Mouse (Mus musculus) retina, embryonic 14.5 days (tissue): Measurements from ENCODE around the gene Armcx6.
"Not testable (repeated sequence)": the region's sequence is repeated elsewhere in the genome, so short reads cannot be mapped to it uniquely, and the experiment has no call there.

Source experiments
- DNase-seq: peaks from one replicate; pipeline ENCODE4 v3.0.0-alpha.2; 2015; ENCODE audit warnings: low spot score

Gene Armcx6

DNA sequence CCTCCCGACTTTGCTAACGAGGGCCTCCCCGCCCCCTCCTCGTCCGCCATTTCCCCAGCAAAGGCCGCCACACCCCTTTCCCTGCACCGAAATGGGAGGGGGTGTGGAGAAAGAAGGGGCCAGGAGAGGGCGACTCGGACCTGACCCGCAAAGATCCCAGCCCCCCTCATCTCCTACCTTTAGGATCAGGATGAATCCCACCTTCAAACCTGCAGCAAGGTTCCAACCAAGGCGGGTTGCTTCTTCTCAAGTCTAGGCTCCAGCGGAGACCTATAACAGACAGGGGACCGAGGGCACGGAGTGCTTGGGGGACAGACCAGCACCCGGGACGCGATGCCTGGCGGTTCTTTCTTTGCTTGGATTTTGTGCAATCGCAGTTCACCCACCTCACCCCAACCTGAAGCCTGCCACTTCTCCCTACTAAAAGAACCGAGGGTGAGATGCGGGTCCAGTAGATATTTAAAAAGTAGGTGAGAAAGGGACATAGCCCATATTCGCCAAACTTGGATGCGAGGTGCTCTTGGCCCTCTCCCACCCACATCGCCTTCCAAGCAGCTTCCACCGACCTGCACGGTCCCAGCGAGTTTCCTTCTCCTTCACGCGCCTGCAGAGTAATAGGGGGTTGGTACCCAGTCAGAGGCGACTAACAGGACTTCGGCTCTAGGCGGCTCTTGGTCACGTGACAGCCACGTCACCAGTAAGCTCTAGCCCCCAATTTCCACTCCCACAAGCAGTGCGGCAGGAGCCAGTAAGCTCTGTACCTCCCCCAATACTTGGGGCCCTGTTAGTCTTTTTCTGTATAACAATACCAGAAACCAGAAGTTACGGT lies at the start of gene Armcx6:
Gene Armcx6 (minus strand): TSS at position 654 of the 829 bp plus-strand sequence.
- DNase-seq, result peak; percentile 78

GRCm38 (mm10) chrX:134787728-134788127 lies 36.5 kb upstream of the Armcx6 start:
- DNase-seq, result no peak

DNA sequence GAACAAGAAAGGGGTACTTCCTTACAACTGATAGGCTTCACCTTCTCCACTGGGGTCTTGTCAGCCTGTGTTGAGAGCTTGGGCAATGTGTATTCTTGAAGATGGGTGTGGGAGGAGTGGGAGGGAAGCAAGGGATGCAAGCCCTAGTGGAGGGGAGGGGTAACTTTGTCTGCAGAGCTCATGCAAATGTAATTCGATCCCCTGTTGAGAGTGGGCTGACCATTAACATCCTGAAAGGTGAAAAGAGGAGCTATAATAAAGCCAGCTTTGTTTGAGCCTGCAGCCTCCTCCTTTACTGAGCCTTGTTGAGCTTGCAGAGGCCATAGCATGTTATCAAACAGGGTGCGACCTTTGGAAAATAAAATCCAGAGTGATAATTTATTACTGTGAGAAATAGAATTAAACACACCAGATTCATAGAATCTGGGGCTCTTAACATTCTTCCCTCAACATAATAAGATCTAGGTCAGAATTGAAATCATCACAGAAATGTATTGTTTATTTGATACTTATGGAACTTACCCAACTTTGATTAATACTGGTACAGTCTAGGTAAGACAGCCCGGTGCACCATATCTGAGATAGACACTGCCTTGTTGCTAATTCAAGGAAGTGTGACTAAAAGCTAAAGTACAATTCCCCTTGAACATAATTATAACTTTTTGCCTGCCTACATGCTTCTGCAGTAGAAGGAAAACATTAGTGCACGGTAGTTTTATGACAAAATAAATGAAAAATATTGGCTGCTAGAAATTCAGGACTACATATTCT lies 12.4 kb upstream of the Armcx6 start:
- DNase-seq, result not testable (repeated sequence)

- peak; percentile 15 for DNase-seq
Measured at GRCm38 (mm10) chrX:134757293-134757995, 6.2 kb upstream of the Armcx6 start.

GRCm38 (mm10) chrX:134756434-134757292 lies 5.4 kb upstream of the Armcx6 start, which contains the start of gene Armcx3:
Armcx3 (plus strand) TSS chrX:134756595.
- peak; percentile 73 for DNase-seq

GRCm38 (mm10) chrX:134752584-134752983 lies 1.4 kb upstream of the Armcx6 start:
- no peak for DNase-seq

- DNase-seq, result no peak
Measured at GRCm38 (mm10) chrX:134751910-134752309, 693 bp upstream of the Armcx6 start.

DNA sequence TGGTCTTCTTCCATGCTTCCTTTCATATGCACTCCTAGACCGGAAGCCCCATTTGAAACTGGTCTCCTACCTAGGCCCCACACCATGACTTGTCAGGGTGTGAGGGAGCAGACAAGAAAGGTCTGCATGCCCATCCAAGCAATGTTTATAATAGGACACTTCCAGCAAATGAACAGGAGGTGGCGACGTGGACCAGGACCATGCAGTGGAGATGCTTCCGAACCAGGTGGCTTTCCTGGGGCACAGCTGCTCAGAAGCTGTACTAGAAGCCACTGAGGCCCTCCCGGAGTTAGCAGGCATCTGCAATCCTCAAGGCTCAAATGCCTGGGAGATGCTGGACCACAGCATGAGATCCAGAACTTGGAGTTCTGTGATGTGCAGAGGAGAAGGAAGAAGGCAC lies 4.8 kb downstream of the Armcx6 start:
- DNase-seq, result peak; percentile 70

DNA sequence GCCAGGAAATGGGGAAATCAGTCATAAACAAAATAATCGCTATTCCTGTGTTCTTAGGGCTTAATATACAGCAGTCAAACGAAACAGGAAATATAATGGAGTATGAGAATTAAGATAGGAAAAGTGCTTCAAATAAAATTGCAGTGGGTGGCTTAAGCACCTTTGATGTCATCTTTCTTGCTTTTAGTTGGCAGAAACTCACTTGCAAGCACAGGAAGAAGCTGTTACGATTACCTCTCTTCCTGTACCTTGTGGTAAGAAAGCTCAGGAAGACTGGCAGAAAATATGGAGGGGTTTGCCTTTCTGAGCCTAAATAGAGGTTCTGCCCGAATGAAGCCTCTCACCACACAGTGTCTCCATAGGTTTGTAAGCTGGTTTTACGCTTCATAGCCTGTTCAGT lies 9.4 kb downstream of the Armcx6 start:
- no peak for DNase-seq

DNA sequence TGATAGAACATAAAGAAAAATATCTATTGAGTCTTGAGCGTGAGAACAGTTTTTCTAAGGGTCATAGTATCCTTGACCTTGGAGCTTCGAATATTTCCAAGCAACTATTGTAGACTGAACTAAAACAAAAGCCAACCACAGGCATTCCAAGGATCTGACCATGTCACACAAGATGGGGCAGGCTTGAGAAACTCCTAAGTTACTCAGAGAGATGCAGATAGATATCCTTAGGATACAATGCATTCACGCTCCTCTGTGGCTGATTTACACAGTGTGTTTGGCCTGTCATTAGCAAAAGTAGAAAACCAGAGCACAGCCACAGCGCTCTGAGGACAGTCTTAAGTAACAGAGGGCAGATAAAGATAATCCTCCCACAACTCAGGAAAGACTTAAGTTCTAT lies 12.1 kb downstream of the Armcx6 start:
- DNase-seq, result no peak

- DNase-seq, result no peak
Measured at GRCm38 (mm10) chrX:134737796-134738195, 13.4 kb downstream of the Armcx6 start.

GRCm38 (mm10) chrX:134729778-134730177 lies 21.4 kb downstream of the Armcx6 start:
- peak; percentile 58 for DNase-seq

- DNase-seq, result not testable (repeated sequence)
Measured at GRCm38 (mm10) chrX:134723762-134724161, 27.5 kb downstream of the Armcx6 start.

DNA sequence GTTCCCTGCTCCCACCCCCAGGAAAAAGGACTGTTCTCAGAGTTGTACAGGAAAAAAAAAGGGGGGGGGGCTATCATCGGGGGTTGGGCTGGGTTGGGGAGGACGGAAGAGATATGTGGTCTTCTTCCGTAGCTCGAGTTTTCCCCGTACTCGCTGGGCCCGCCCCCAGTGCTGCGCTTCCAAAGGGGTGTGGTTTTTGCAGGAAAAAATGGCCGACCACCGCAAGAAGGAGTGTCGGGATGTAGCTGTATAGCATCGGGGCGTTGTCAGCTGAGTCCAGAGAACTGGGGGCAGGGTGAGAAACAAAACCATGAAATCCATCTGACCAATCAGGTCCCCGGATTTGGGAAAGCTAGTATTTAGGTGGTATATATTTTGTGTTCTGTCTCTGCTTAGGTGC lies 32.7 kb downstream of the Armcx6 start:
- peak; percentile 59 for DNase-seq

DNA sequence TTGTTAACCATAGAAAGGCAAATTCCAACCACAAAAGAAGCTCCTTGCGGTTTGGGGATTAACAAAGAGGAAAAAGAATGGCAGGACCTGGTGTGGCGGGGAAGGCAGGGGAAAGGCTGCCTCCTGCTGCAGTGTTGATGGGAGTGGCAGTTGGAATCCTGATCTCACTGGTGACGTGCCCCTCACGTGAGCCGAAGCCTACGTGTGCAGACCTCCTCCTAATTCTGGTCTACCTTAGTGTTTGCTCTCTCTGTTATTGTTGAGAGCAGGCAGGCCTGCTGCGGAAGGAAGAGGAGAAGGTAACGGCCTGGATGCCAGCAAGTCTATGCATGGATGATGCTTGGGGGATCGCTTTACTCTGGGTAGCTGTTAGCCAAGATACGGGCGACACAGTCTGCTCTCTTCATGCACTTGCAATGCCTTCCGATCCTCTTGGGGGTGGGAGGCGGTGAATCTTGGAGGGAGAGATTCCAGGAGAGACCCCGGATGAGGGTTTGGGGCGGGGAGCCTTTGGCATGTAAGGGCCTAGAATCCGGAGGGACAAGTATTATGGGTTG lies 33.4 kb downstream of the Armcx6 start, which contains the start of gene Armcx1:
Gene Armcx1 (plus strand): TSS at position 212 of the 557 bp plus-strand sequence.
- peak; percentile 71 for DNase-seq

- DNase-seq, result peak; percentile 4
Measured at GRCm38 (mm10) chrX:134716863-134717262, 34.4 kb downstream of the Armcx6 start.
